Mouse (Mus musculus): Measurements from ENCODE around the gene Itih5.

Itih5 gene

GRCm38 (mm10) chr2:10153201-10154075, at the start of gene Itih5:
Itih5 (plus strand) TSS chr2:10153571.
- no peak for DNase-seq (ENCODE audit: low read depth, low spot score)

GRCm38 (mm10) chr2:10108535-10109189, 44.7 kb upstream of the Itih5 start:
- no peak for DNase-seq (ENCODE audit: low read depth, low spot score)

GRCm38 (mm10) chr2:10118751-10119150, 34.6 kb upstream of the Itih5 start:
- DNase-seq (ENCODE audit: low read depth, low spot score) = no peak

GRCm38 (mm10) chr2:10119276-10119675, 34.1 kb upstream of the Itih5 start:
- DNase-seq (ENCODE audit: low read depth, low spot score) = no peak

GRCm38 (mm10) chr2:10121826-10122225, 31.5 kb upstream of the Itih5 start:
- DNase-seq (ENCODE audit: low read depth, low spot score) = no peak

- no peak for DNase-seq (ENCODE audit: low read depth, low spot score)
Observed at GRCm38 (mm10) chr2:10126122-10126521, 27.2 kb upstream of the Itih5 start.

GRCm38 (mm10) chr2:10127471-10127870, 25.9 kb upstream of the Itih5 start:
- DNase-seq (ENCODE audit: low read depth, low spot score) = no peak

GRCm38 (mm10) chr2:10128571-10128970, 24.8 kb upstream of the Itih5 start:
- no peak for DNase-seq (ENCODE audit: low read depth, low spot score)

GRCm38 (mm10) chr2:10130341-10130990, 22.9 kb upstream of the Itih5 start:
- DNase-seq (ENCODE audit: low read depth, low spot score) = no peak

- DNase-seq (ENCODE audit: low read depth, low spot score) = no peak
Observed at GRCm38 (mm10) chr2:10131296-10131695, 22.1 kb upstream of the Itih5 start, which contains the start of gene Itih2. Itih2 (minus strand) TSS chr2:10131396.

GRCm38 (mm10) chr2:10132128-10132527, 21.2 kb upstream of the Itih5 start:
- DNase-seq (ENCODE audit: low read depth, low spot score) = no peak

- DNase-seq (ENCODE audit: low read depth, low spot score) = no peak
Observed at GRCm38 (mm10) chr2:10133941-10134340, 19.4 kb upstream of the Itih5 start.

- DNase-seq (ENCODE audit: low read depth, low spot score) = no peak
Observed at GRCm38 (mm10) chr2:10137320-10137719, 16.1 kb upstream of the Itih5 start.

GRCm38 (mm10) chr2:10140456-10140855, 12.9 kb upstream of the Itih5 start:
- DNase-seq (ENCODE audit: low read depth, low spot score) = no peak

GRCm38 (mm10) chr2:10142472-10143454, 10.6 kb upstream of the Itih5 start:
- DNase-seq (ENCODE audit: low read depth, low spot score) = peak; percentile 14

- no peak for DNase-seq (ENCODE audit: low read depth, low spot score)
Observed at GRCm38 (mm10) chr2:10145514-10145913, 7.9 kb upstream of the Itih5 start.

- no peak for DNase-seq (ENCODE audit: low read depth, low spot score)
Observed at GRCm38 (mm10) chr2:10147176-10147575, 6.2 kb upstream of the Itih5 start.

GRCm38 (mm10) chr2:10152590-10152989, 781 bp upstream of the Itih5 start:
- no peak for DNase-seq (ENCODE audit: low read depth, low spot score)

GRCm38 (mm10) chr2:10157184-10157583, 3.8 kb downstream of the Itih5 start:
- no peak for DNase-seq (ENCODE audit: low read depth, low spot score)

- DNase-seq (ENCODE audit: low read depth, low spot score) = no peak
Observed at GRCm38 (mm10) chr2:10162011-10162410, 8.6 kb downstream of the Itih5 start.

GRCm38 (mm10) chr2:10166635-10167034, 13.3 kb downstream of the Itih5 start:
- DNase-seq (ENCODE audit: low read depth, low spot score) = no peak

All from brain, embryonic 18.5 days (tissue).